Mouse (Mus musculus) left cerebral cortex, adult 2 months (tissue): Measurements from ENCODE around the gene Fam196a. TPM values are rescaled to one million over a fixed set of nuclear protein-coding genes. Genes with fewer than 3 reads are reported as not detected.

Experiments
- DNase-seq, 2 experiments: peaks; one replicate each; pipeline ENCODE4 v3.0.0; 2021 to 2022; ENCODE audit warnings: low spot score in 2 of 2, mixed read lengths in 1 of 2; ENCODE audit errors: extremely low spot score in 1 of 2
- H3K27ac ChIP-seq: fragments of 200-600 bp; 2 replicates; pipeline ENCODE4 v1.8.1; 2022
- H3K4me3 ChIP-seq: fragments of 200-600 bp; 2 replicates; pipeline ENCODE4 v1.8.1; 2022
- CTCF ChIP-seq: fragments of 200-600 bp; IDR thresholded peaks from 2 replicates; pipeline ENCODE4 v1.8.1; 2022; ENCODE audit warnings: antibody characterized with exemption, mild to moderate bottlenecking, moderate library complexity
- intact Hi-C: fragments of 180-260 bp; cut with DNase I; formaldehyde crosslinking; loops from one replicate; pipeline ENCODE4 v1.15.1; 2025
- long read RNA-seq, 2 experiments: library from polyadenylated mRNA; stranded (forward); transcript quantifications; one replicate each; pipeline ENCODE4 v2.0.0; 2021; ENCODE audit warnings: borderline mapping rate in 2 of 2
- total RNA-seq, 2 experiments: library from RNA; stranded (reverse); gene quantifications; 2 replicates each; pipeline ENCODE4 v1.2.3; 2021

Gene Fam196a
- total RNA-seq = 10 to 100 TPM; 14.5 to 21.7 TPM
- long read RNA-seq, experiment 1, partial matches to known transcripts = 0 of 9 reads
- long read RNA-seq, experiment 1, other reads (novel, unspliced or antisense) = 2 of 9 reads
- long read RNA-seq, experiment 2, transcript Fam196a-201 (4 exons, 2,490 nt) = major isoform, 5 of 7 reads
- long read RNA-seq, experiment 2, partial matches to known transcripts = 0 of 7 reads
- long read RNA-seq, experiment 2, other reads (novel, unspliced or antisense) = 1 of 7 reads

DNA sequence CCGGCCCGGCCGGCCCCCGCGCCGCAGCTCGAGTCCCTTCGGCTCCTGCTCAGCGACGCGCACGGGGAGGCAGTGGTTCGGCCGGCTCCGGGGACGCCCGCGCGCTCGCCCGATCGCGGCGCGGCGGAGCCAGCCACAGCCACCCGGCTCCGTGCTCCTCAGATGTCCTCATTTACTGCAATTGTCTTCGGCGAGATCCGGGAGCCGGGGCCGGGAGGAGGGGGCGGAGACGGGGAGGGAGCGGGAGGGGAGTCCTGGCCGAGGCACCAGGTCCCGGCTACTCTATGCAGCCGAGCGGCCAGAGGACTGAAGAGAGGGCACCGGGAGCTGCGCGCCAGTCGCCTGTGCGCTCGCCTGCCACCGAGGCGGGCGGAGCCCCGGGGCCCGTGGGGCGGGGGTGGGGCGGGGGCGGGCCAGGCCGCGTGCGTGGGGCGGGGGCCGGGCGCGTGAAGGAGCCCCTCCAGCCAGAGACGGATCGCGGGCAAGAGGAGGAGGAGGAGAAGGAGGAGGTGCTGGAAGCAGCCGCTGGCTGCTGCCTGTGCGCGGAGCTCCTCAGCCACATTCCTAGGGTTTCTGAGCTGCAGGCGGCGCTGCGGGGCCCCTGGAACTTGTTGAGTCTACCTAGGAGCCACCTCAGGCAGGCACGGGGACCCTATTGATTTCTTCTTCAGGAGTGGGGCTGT is at the start of gene Fam196a:
Fam196a (minus strand) TSS at position 504 of the 683 bp plus-strand sequence.
- TF ChIP-seq CTCF = peak; percentile 62
- intact Hi-C loops = loop anchor here (5.0 kb wide), 3 partner anchors 161 to 354 kb away; no protein-coding TSS in a partner anchor
- peak; percentile 78 to 82 for DNase-seq
- Histone ChIP-seq H3K4me3 (peak within 1 kb of the TSS; percentile 69), H3K27ac (peak within 1 kb of the TSS; percentile 86)

DNA sequence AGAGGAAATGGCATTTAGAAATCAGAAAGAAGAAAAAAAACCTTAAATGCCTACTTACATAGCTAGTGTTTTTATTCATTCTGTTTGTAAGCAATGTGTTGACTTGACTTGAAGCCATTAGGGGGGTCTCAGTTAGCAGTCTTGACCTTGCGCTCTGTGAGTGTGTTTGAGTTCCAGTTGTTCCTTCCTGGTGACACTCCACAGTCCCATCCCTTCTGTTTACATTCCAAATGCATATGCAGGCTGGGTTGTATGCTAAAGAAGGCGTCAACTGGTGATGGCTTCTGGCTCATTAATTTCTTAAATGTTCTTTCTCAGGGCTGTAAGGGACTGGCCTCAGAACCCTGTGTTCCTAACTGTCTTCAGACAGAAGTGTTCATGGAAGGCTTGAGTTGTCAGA is 23.4 kb upstream of the Fam196a start:
- H3K27ac ChIP-seq = no peak overlapping the region
- H3K4me3 ChIP-seq = no peak overlapping the region
- no peak for TF ChIP-seq CTCF
- intact Hi-C loops = no loop called here
- DNase-seq = no peak

DNA sequence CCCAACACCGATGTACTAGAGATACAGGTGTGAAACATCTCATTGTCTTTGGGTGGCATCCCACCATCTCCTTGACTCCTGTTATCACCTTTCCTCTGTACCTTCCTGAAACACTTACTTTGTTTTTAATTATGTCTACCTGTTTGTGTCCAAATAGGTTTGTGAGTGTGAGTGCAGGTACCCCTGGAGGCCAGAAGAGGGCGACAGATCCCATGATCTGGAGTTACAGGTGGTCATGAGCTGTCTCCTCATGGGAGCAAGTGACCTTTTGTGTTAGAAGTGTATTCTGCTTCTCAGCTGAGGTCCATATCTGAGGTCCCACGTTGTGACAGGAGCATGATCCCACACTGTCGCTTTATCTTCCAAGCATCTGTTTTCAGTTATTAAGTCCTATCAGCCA is 22.6 kb upstream of the Fam196a start:
- intact Hi-C loops = no loop called here
- no peak overlapping the region for H3K4me3 ChIP-seq
- no peak for DNase-seq

DNA sequence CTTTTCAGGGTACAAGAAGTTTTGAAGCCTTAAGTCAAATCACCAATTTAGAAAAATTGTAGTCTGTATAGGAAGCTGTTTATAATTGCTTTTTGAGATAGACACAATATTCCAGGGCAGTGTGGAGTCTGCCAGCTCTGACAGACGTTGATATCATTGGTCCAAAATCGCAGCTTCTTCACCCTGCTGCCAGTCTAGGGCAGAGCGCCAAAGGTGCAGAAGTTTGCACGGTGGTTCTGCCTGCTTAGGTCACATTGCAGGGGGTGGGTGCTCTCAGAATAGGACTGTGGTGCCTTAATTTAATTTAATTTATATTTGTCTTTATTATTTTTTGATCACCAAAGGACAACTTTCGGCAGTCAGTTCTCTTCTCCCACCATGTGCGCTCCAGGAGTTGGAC is 20.9 kb upstream of the Fam196a start:
- Histone ChIP-seq H3K4me3 (no peak overlapping the region), H3K27ac (no peak overlapping the region)
- DNase-seq = no peak
- intact Hi-C loops = no loop called here
- TF ChIP-seq CTCF = no peak

More for the DNA sequence above, 22.6 kb upstream of the Fam196a start:
- no peak overlapping the region for H3K27ac ChIP-seq
- peak; percentile 52 for TF ChIP-seq CTCF

DNA sequence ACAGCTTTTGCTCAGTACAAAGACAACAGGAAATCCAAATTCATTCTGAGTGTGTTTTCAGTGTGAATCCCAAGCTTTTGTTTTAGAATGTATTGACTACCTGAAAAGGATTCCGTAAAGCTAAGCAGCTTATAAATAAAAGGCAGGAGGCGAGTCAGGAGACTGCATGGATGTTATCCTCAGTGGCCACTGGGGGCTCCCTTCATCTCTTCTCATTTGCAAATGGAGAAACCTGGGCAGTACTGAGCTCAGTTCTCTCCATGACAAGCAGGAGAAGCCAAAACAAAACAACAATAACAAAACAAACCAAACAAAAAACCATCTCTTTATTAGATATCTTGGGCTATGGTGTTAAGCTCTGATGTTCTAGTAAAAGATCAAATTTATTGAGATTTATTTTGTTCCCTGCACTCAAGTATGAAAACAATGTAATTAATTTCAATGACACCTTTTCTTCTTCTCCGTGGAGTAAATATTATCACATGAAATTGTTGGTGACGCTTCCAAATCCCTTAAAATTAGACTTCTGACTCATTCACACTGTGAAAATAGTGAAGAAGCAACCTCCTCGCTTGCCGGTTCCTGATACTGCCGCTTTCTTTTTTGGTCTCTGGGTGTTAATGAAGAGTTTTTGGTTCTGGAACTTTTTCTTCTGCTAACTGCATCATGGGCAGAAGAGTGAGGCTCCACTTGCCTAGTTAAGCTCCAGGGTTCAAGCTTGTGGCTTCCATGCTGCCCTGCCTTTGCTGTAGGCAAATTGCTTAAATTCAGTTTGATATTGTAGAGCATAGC is 7.9 kb upstream of the Fam196a start:
- peak; percentile 58 for TF ChIP-seq CTCF
- intact Hi-C loops = no loop called here
- no peak for DNase-seq
- H3K27ac ChIP-seq = no peak overlapping the region
- no peak overlapping the region for H3K4me3 ChIP-seq

DNA sequence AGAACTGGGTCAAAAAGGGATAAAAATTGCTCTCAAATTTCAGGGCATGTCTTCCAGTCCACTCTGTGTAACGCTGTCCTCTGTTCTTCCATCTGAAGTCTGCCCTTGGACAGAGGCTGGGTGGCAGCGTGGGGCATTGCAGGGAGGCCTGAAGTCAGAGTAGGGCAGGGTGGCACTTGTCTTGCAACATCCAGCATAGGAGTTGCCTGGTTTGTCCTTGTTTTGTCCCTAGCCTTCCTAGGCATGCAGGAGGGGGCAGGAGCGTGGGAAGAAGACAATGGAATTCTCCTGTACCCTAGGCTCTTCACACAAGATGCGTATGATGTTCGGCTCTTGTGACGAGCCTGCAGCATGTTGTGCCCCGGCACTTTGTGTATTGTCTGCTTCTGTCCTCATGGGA is 5.5 kb upstream of the Fam196a start:
- intact Hi-C loops = no loop called here
- no peak for DNase-seq
- no peak for TF ChIP-seq CTCF
- Histone ChIP-seq H3K4me3 (no peak overlapping the region), H3K27ac (no peak overlapping the region)

DNA sequence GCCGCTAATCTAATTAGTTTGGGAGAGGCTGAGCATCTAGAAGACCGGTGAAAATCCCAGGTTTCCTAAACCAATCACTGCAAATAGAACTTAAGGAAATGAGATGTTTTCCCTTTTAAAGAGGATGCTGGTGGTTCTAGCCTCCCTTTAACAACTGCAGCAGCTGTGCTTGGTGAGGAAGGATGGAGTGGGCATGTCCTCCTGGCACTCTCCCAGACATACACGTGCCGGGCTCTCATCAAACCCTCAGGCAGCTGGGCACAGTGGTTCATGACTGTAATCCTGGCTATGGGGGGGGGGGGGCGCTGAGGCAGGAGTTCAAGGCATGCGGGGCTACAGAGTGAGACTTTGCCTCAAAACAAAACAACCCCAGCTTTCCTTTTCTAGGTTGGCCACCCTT is 4.8 kb upstream of the Fam196a start:
- no peak for DNase-seq
- intact Hi-C loops = no loop called here
- Histone ChIP-seq H3K4me3 (no peak overlapping the region), H3K27ac (no peak overlapping the region)
- TF ChIP-seq CTCF = no peak

DNA sequence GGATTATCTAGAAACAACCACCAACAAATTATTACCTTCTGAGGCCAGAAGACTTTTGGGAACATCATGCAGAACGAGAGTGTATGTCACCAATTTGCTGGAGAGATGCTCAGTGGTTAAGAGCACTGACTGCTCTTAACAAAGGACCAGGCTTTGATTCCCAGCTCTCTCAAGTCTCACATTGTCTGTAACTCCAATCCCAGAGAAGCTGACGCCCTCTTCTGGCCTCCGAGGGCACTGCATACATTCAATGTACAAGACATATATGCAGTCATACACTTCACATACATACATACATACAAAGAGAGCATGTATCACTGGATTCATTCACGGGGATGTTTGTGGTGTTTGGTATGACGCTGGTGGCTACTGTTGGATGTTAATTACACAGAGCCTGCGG is 3.7 kb upstream of the Fam196a start:
- TF ChIP-seq CTCF = no peak; the same call in 1 of the 2 replicates
- intact Hi-C loops = no loop called here

DNA sequence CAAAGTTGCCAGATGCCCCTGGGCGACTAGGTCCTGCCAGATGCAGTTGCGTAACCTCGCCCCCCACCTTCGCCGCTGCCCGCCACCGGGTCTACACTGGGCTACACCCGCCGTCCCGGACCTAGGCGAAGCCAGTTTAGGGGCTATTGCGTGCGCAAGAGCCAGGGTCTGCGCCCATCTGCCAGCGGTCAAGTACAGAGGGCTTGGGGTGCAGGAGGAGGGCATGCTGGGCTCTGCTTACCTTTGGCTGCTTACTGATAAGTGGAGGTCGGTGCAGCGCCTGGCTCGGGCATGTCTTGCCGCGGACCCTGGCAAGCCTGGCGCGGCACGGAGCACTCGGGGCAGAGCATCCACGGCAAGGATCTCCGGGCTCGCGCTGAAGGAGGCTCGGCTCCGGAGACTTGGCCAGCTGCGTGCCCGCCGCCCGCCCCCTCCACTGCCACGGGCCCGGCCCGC is 731 bp downstream of the Fam196a start:
- TF ChIP-seq CTCF = no peak
- intact Hi-C loops = loop anchor here (5.0 kb wide), 3 partner anchors 160 to 355 kb away; no protein-coding TSS in a partner anchor
- DNase-seq = peak; percentile 25 to 28
- Histone ChIP-seq H3K4me3 (peak overlapping the region; percentile 69), H3K27ac (peak overlapping the region; percentile 86)

More for the DNA sequence above, 3.7 kb upstream of the Fam196a start:
- no peak overlapping the region for H3K4me3 ChIP-seq
- no peak for DNase-seq
- H3K27ac ChIP-seq = no peak overlapping the region

DNA sequence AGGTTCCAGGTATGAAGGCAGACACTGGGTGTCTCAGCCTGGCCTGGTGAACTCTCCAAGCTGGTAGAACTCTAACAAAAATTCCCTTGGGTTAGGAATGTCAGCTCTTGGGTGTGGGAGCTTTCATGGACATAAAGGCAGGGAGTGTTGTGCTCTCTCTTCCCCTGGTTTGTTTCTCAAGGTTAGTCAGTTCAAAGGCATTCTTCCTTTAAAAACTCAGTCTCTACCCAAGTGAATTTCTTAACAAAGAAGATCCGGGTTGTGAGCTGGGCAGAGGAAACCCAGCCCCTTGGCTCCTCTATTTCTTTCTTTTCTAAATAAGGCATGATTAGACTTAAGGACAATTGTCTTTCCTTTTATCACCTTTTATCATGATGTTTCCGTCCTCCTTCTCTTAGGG is 6.3 kb downstream of the Fam196a start:
- intact Hi-C loops = no loop called here
- H3K4me3 ChIP-seq = no peak overlapping the region

DNA sequence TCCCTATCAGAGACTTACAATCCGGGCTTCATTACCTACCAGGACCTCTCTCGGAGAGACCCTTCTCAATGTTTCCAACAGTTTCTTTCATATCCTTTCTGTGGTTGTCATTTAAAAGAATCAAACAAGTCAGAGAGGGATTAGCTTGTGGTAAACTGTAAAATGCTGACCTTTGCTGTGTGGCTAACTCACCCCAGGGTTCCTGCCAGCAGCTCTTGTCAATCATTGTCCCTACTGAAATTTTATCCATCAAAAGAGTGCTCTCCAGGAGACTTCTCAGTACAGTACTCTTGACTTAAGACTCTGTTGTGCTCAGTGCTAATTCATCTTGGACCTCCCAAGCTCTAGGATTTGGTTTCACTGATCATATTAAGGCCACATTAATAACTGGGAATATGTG is 36.2 kb downstream of the Fam196a start:
- DNase-seq = no peak
- intact Hi-C loops = no loop called here
- H3K4me3 ChIP-seq = no peak overlapping the region
- TF ChIP-seq CTCF = no peak
- H3K27ac ChIP-seq = no peak overlapping the region

More for the DNA sequence above, 6.3 kb downstream of the Fam196a start:
- no peak overlapping the region for H3K27ac ChIP-seq
- no peak for DNase-seq
- no peak for TF ChIP-seq CTCF

DNA sequence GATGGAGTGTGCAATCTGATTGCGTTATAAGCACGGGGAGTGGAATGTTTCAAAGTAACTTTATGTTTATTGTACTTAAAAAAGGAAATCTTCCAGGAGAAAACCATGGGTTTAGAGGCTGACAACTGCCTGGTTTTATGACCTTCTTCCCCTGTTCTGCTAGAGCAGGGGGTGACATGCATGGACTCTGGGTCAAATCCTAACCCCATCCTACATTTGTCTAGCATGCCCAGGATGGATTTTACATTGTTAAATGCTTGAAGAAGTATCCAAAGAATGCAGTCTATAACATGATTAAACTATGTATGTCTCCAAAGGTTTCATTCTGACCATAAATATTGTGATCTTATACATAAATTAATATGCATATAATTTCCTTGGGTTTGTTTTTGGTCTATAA is 38.8 kb downstream of the Fam196a start:
- Histone ChIP-seq H3K4me3 (no peak overlapping the region), H3K27ac (no peak overlapping the region)
- TF ChIP-seq CTCF = no peak
- intact Hi-C loops = no loop called here
- no peak for DNase-seq
